Mouse (Mus musculus) cerebellum, postnatal 10 days (tissue): ENCODE data around the gene Faah.

ENCODE experiments used
- DNase-seq, 2 experiments: peaks; one replicate each; pipeline ENCODE4 v3.0.0; 2021; ENCODE audit warnings: mixed read lengths in 2 of 2

Faah gene

DNA sequence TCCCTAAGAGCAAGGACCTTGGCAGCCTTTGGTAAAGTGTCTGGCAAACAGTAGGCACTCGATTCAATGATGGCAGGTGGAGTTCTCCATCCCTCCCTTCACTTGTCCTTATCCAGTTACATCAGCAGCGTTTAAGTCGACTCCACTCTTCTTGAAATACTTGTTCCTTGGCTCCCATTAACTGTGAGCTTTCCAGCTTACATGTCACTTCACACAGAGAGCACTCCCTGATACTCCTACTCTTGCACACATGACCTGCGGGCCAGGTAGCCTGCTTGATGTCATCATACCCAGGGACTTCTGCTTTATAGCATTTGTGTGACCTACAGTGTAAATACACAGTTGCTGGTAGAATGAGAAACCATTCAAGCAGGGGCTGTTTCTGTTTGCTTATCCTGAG is 21.0 kb downstream of the Faah start:
- DNase-seq = no peak

GRCm38 (mm10) chr4:115995376-115995730 is 22.4 kb downstream of the Faah start:
- DNase-seq = no peak

GRCm38 (mm10) chr4:115994662-115995375 is 22.9 kb downstream of the Faah start:
- no peak for DNase-seq

GRCm38 (mm10) chr4:115989382-115989781 is 28.3 kb downstream of the Faah start:
- no peak for DNase-seq

- DNase-seq = no peak
These were observed 29.7 kb downstream of the Faah start for GRCm38 (mm10) chr4:115987858-115988530.

GRCm38 (mm10) chr4:115987436-115987835 is 30.3 kb downstream of the Faah start:
- DNase-seq = no peak

DNA sequence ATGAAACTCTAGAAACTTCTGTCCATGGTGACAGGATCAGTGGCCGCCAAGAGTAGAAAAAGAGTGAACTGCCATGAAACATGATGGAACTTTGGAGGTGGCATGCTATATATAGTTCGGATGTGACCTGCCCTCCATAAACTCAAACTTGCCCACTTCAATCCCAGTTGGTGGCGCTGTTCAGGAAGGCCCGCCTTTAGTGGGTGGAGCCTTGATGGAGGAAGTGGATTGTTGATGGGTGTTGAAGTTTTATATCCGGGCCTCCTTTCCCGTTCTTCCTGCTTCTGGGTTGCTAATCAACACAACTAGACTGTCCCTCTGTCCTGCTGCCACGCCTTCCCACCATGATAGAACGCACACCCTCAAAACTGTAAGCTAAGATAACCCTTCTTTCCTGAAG is 32.8 kb downstream of the Faah start:
- no peak for DNase-seq

GRCm38 (mm10) chr4:115984111-115984510 is 33.6 kb downstream of the Faah start:
- DNase-seq = peak; percentile 96 to 98

- peak; percentile 88 to 93 for DNase-seq
These were observed 37.0 kb downstream of the Faah start for GRCm38 (mm10) chr4:115980676-115981075.

- no peak for DNase-seq
These were observed 38.3 kb downstream of the Faah start for GRCm38 (mm10) chr4:115979437-115979836.

GRCm38 (mm10) chr4:115978911-115979310 is 38.8 kb downstream of the Faah start:
- no peak for DNase-seq

GRCm38 (mm10) chr4:115972543-115972942 is 45.2 kb downstream of the Faah start:
- DNase-seq = no peak

- DNase-seq = peak; percentile 34 to 36
These were observed 53.3 kb downstream of the Faah start for GRCm38 (mm10) chr4:115964446-115964845.

GRCm38 (mm10) chr4:115963751-115964150 is 54.0 kb downstream of the Faah start:
- DNase-seq = no peak

GRCm38 (mm10) chr4:115962671-115963412 is 54.9 kb downstream of the Faah start:
- DNase-seq = peak; percentile 61 to 70

- no peak for DNase-seq
These were observed 55.7 kb downstream of the Faah start for GRCm38 (mm10) chr4:115961991-115962390.

GRCm38 (mm10) chr4:115959546-115959945 is 58.2 kb downstream of the Faah start:
- DNase-seq = no peak

- DNase-seq = no peak
These were observed 62.3 kb downstream of the Faah start for GRCm38 (mm10) chr4:115955494-115955775.

- DNase-seq = no peak
These were observed 62.9 kb downstream of the Faah start for GRCm38 (mm10) chr4:115954656-115955493.

DNA sequence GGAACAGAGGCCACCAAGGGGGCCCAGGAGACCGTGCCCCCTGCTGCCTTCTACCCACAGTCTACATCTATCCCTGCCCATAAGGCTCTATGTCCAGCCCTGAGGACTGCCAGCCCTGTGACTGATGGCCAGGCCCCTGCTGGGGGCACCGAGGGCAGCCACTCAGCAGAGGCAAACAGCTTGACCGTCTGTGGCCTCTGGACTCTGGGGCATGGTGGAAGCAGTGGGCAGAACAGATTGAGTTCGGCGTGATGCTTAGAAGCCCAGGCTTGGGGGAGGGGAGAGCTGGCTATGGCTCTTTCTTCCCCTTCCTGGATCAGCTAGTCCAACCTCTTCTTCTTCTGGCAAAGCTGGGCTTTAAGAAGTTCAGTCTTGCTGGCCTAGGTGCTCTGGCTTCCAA is 64.2 kb downstream of the Faah start:
- DNase-seq = no peak

- peak; percentile 78 to 82 for DNase-seq
These were observed 65.0 kb downstream of the Faah start for GRCm38 (mm10) chr4:115952758-115953157.

- DNase-seq = no peak
These were observed 73.9 kb downstream of the Faah start for GRCm38 (mm10) chr4:115943669-115944314.
